Mouse (Mus musculus) neural tube, embryonic 12.5 days (tissue): ENCODE results near the gene Bmpr1b. TPM values are rescaled to one million over a fixed set of nuclear protein-coding genes. Genes with fewer than 3 reads are reported as not detected.

Experiments used
- ATAC-seq: fragments of 200-750 bp; cut with Nextera tagmentation; 2 replicates; pipeline ENCODE4 v1.8.0; 2017; ENCODE audit warnings: low read depth, mild to moderate bottlenecking, moderate TSS enrichment, moderate library complexity; ENCODE audit not compliant: low FRiP score
- H3K27ac ChIP-seq: fragments of 300-500 bp; sonication (generic); 2 replicates; pipeline ENCODE4 v1.5.1; 2016
- H3K27me3 ChIP-seq: fragments of 300-500 bp; sonication (generic); replicated peaks from 2 replicates; pipeline ENCODE4 v1.6.1; 2016; ENCODE audit warnings: mild to moderate bottlenecking
- H3K36me3 ChIP-seq: fragments of 300-500 bp; sonication (generic); 2 replicates; pipeline ENCODE4 v1.6.1; 2016; ENCODE audit warnings: mild to moderate bottlenecking
- H3K4me1 ChIP-seq: fragments of 300-500 bp; sonication (generic); 2 replicates; pipeline ENCODE4 v1.6.1; 2016
- H3K4me2 ChIP-seq: fragments of 300-500 bp; sonication (generic); replicated peaks from 2 replicates; pipeline ENCODE4 v1.6.1; 2016; ENCODE audit warnings: mild to moderate bottlenecking
- H3K4me3 ChIP-seq: fragments of 300-500 bp; sonication (generic); 2 replicates; pipeline ENCODE4 v1.5.1; 2016
- H3K9ac ChIP-seq: fragments of 300-500 bp; sonication (generic); 2 replicates; pipeline ENCODE4 v1.6.1; 2016; ENCODE audit warnings: mild to moderate bottlenecking
- H3K9me3 ChIP-seq: fragments of 300-500 bp; sonication (generic); 2 replicates; pipeline ENCODE4 v1.6.1; 2016; ENCODE audit warnings: mild to moderate bottlenecking
- WGBS: fragments of 180-500 bp; shearing (Covaris S2); methylation state at CpG from one replicate; pipeline ENCODE4 v1.1.7; 2016; 5-methylcytosine and 5-hydroxymethylcytosine counted together
- polyA plus RNA-seq: library from polyadenylated mRNA; unstranded; fragments of >200 nt; fragmentation: Nextera tagmentation; extraction: Ambion mirVana; gene quantifications from 2 replicates; pipeline ENCODE4 v1.2.1, GENCODE M21; 2016

Gene Bmpr1b
- polyA plus RNA-seq, 1 experiment from 2014 or later: 12.6 TPM

DNA sequence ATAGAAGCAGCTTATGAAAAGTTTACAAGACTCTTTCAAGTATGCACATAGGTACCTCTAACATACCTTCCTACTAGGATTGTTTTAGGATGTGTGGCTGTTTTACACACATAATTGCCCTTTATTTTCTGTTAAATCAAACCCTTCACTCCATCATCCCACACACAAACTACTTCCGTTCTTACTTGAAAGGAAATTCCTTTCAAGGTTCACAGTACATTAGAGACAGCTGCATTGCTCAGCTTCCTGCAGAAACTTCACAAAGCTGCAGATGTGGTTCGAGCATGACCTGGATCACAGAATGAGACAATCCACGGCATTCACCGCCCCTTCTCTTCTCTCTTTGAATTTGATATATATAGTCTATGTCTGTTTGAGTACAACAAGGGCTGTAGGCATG, 248.1 kb downstream of the Bmpr1b start:
- Histone ChIP-seq H3K36me3 (no peaks in the 10 kb centered on the region), H3K4me1 (peaks cover 4% of the 10 kb centered on the region; the same call in 1 of the 2 replicates), H3K4me2 (no peak overlapping the region), H3K9ac (no peak overlapping the region), H3K27ac (no peak overlapping the region), H3K4me3 (no peak overlapping the region), H3K9me3 (no peaks in the 10 kb centered on the region), H3K27me3 (no peaks in the 10 kb centered on the region)
- no peak for ATAC-seq
- 36% methylated on average over 4 of the region's 4 CpGs for WGBS

GRCm38 (mm10) chr3:141919661-141920060, 249.6 kb downstream of the Bmpr1b start:
- H3K4me1 ChIP-seq: peaks cover 4% of the 10 kb centered on the region; the same call in 1 of the 2 replicates
- no peak overlapping the region for H3K4me2 ChIP-seq
- no peak overlapping the region for H3K9ac ChIP-seq
- 37% methylated on average over 3 of the region's 3 CpGs for WGBS
- no peaks in the 10 kb centered on the region for H3K9me3 ChIP-seq
- no peaks in the 10 kb centered on the region for H3K27me3 ChIP-seq
- no peak for ATAC-seq
- H3K27ac ChIP-seq: no peak overlapping the region
- no peak overlapping the region for H3K4me3 ChIP-seq
- H3K36me3 ChIP-seq: no peaks in the 10 kb centered on the region

DNA sequence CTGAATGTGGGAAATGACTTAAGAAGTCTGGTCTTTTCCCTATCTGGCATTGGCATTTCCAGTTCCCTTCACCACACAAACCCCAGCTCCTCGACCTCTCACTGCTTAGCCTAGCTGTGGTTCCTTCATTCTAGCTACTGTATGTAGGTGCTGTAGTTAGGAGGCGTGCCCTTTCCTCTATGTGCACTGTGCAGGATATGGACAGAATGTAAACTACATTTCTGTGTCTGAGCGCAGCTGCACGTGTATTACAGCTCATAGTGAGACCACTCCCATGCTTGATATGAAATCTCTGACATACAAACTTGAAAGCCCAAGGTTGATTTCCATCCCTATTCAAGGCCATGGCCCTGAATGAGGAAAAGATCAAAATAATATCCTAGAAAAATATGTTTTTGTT, 252.1 kb downstream of the Bmpr1b start:
- Histone ChIP-seq H3K36me3 (no peaks in the 10 kb centered on the region), H3K4me1 (peaks cover 4% of the 10 kb centered on the region; the same call in 1 of the 2 replicates), H3K9ac (no peak overlapping the region), H3K27ac (no peak overlapping the region), H3K4me2 (no peak overlapping the region), H3K9me3 (no peaks in the 10 kb centered on the region), H3K4me3 (no peak overlapping the region), H3K27me3 (no peaks in the 10 kb centered on the region)
- no peak for ATAC-seq
- WGBS: 87% methylated on average over 4 of the region's 4 CpGs

DNA sequence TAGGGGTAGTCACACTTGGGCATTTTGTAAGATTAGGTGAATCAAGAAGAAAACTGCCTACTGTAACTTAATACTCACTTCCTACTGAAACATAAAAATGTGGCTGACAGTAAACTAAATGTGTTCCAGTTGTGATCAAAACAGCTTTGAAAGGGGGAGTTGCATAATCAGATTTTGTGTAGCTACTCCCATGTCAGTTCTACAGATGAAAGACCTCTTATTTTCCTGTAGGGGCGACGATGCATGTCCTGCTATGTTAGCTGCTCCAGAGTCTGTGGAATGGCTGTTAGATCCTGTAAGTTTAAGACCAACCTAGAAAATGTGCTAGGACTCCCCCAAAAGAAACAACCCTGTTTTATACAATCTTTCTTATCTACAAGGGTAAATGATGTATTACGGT, 253.2 kb downstream of the Bmpr1b start:
- 91% methylated on average over 3 of the region's 3 CpGs for WGBS
- no peak for ATAC-seq
- Histone ChIP-seq H3K27me3 (no peaks in the 10 kb centered on the region), H3K9ac (no peak overlapping the region), H3K9me3 (no peaks in the 10 kb centered on the region), H3K4me2 (no peak overlapping the region), H3K4me1 (peaks cover 4% of the 10 kb centered on the region; the same call in 1 of the 2 replicates), H3K4me3 (no peak overlapping the region), H3K27ac (no peak overlapping the region), H3K36me3 (no peaks in the 10 kb centered on the region)

DNA sequence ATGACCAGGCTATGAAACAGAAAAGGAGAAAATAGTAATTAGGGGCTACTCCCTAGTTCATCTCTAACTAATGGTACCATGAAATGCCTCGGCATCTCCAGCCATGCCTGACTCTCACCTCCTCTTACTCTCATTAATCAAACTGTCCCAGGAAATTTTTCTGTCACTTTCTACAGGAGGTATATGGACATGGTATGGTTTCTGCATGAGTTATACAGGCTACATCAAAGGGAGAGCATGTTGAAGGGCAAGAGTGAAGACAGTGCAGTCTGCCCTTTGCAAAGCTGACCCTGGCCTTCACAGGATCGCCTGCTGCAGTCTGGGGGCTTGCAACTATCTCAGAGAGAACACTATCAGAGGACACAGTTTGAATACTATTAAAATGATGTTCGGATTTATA, 254.6 kb downstream of the Bmpr1b start:
- Histone ChIP-seq H3K9me3 (no peaks in the 10 kb centered on the region), H3K36me3 (no peaks in the 10 kb centered on the region), H3K9ac (no peak overlapping the region), H3K4me2 (no peak overlapping the region), H3K4me3 (no peak overlapping the region), H3K27ac (no peak overlapping the region), H3K4me1 (peaks cover under 1% of the 10 kb centered on the region; the same call in 1 of the 2 replicates), H3K27me3 (no peaks in the 10 kb centered on the region)
- 81% methylated on average over 3 of the region's 3 CpGs for WGBS
- no peak for ATAC-seq

DNA sequence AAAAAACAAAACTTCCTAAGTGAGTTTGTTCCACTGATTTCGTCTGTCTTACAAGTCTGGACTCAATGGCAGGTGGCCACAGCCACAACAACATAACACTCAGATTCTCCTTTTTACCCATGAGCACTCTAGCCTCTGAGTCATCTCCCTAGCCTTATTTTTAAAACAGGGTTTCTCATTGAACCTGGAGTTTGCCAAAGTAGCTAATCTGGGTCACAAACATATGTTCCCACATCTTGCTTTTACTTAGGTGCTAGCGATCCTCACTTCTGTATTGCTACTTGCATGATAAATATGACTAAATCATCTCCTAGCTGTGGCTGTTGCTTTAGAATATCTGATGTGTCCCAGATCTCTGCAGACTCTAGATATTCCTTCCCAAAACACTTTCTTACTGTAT, 260.1 kb downstream of the Bmpr1b start:
- H3K4me1 ChIP-seq: peaks cover 6% of the 10 kb centered on the region; the same call in 1 of the 2 replicates
- ATAC-seq: no peak
- H3K36me3 ChIP-seq: no peaks in the 10 kb centered on the region
- no peaks in the 10 kb centered on the region for H3K9me3 ChIP-seq
- H3K27ac ChIP-seq: no peak overlapping the region
- H3K4me3 ChIP-seq: no peak overlapping the region
- WGBS: 95% methylated on average over 2 of the region's 2 CpGs
- H3K27me3 ChIP-seq: no peaks in the 10 kb centered on the region
- H3K4me2 ChIP-seq: no peak overlapping the region
- no peak overlapping the region for H3K9ac ChIP-seq

- no peak overlapping the region for H3K27ac ChIP-seq
These were observed 263.2 kb downstream of the Bmpr1b start for GRCm38 (mm10) chr3:141905903-141906623.

GRCm38 (mm10) chr3:141900361-141900760, 268.9 kb downstream of the Bmpr1b start:
- no peak overlapping the region for H3K4me3 ChIP-seq
- no peak overlapping the region for H3K27ac ChIP-seq
- no peaks in the 10 kb centered on the region for H3K9me3 ChIP-seq
- no peaks in the 10 kb centered on the region for H3K36me3 ChIP-seq
- H3K4me2 ChIP-seq: no peak overlapping the region
- 85% methylated on average over 3 of the region's 3 CpGs for WGBS
- no peaks in the 10 kb centered on the region for H3K27me3 ChIP-seq
- H3K9ac ChIP-seq: no peak overlapping the region
- no peaks in the 10 kb centered on the region for H3K4me1 ChIP-seq
- no peak for ATAC-seq

More at GRCm38 (mm10) chr3:141905903-141906623, 263.2 kb downstream of the Bmpr1b start:
- Histone ChIP-seq H3K9ac (no peak overlapping the region), H3K4me3 (no peak overlapping the region), H3K4me1 (peaks cover 6% of the 10 kb centered on the region; the same call in 1 of the 2 replicates), H3K4me2 (no peak overlapping the region), H3K36me3 (no peaks in the 10 kb centered on the region), H3K27me3 (no peaks in the 10 kb centered on the region), H3K9me3 (no peaks in the 10 kb centered on the region)
- ATAC-seq: no peak
- 51% methylated on average over 6 of the region's 6 CpGs for WGBS

GRCm38 (mm10) chr3:141899521-141899920, 269.7 kb downstream of the Bmpr1b start:
- Histone ChIP-seq H3K4me3 (no peak overlapping the region), H3K9me3 (no peaks in the 10 kb centered on the region), H3K9ac (no peak overlapping the region), H3K36me3 (no peaks in the 10 kb centered on the region), H3K27me3 (no peaks in the 10 kb centered on the region), H3K4me2 (no peak overlapping the region), H3K4me1 (no peaks in the 10 kb centered on the region), H3K27ac (no peak overlapping the region)
- no peak for ATAC-seq
- WGBS: 87% methylated on average over 2 of the region's 2 CpGs

DNA sequence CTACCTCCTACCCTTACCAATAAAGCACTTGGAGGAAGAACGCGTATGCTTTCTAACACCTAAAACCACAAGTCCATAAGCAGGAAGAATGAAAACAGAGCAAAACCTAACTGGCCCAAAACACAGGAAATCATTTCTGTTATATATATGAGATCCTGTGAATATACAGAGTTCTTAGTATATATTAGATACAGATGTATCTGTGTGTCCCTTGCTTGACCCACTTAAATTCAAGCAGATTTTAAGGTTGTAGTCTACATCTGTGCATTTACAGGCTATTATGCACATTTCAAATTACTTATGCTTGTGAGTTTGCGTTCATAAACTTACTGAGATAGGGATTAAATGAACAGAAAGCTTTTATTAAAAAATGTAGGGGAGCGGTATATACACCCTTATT, 271.5 kb downstream of the Bmpr1b start:
- Histone ChIP-seq H3K9ac (no peak overlapping the region), H3K4me1 (no peaks in the 10 kb centered on the region), H3K27ac (no peak overlapping the region), H3K9me3 (no peaks in the 10 kb centered on the region), H3K27me3 (no peaks in the 10 kb centered on the region), H3K36me3 (no peaks in the 10 kb centered on the region), H3K4me3 (no peak overlapping the region), H3K4me2 (no peak overlapping the region)
- no peak for ATAC-seq
- WGBS: 95% methylated on average over 4 of the region's 4 CpGs

DNA sequence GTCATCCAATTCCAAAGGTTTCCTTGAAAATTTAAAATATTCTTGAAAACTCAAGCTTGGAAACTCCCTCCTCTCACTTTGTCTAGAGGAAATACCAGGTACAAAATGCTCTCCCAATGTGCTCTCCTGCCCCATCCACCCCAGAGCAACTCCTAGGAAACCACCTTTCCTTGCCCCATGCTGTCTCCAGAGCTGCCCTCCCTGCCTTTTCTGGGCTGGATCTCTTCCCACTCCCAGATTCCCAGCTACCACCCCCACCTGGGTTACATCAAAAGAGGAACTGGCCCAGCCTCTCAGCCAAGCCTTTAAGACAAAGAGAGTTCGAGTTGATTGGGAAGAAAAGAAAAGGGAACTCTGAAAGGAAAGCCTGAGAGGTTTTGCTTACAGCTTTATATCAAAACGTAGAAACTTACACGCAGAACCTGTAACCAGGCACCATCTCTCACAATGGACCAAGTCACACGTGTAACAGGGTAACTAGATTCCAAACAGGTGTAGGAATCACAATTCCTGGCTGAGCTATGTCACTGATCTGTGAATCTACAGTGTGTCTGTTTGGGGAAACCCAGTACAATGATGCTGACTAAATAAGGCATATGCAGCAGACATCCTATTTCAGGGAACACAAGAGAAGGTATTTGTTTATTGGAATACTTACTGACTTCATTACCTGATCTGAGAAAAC, 272.2 kb downstream of the Bmpr1b start:
- Histone ChIP-seq H3K27ac (no peak overlapping the region), H3K4me3 (no peak overlapping the region), H3K4me1 (no peaks in the 10 kb centered on the region), H3K27me3 (no peaks in the 10 kb centered on the region), H3K4me2 (no peak overlapping the region), H3K9me3 (no peaks in the 10 kb centered on the region), H3K9ac (no peak overlapping the region), H3K36me3 (no peaks in the 10 kb centered on the region)
- no peak for ATAC-seq
- 30% methylated on average over 4 of the region's 4 CpGs for WGBS

- WGBS: 77% methylated on average over 5 of the region's 5 CpGs
- no peak for ATAC-seq
- Histone ChIP-seq H3K36me3 (no peaks in the 10 kb centered on the region), H3K4me3 (no peak overlapping the region), H3K9me3 (no peaks in the 10 kb centered on the region), H3K4me2 (no peak overlapping the region), H3K9ac (no peak overlapping the region), H3K27ac (no peak overlapping the region), H3K4me1 (no peaks in the 10 kb centered on the region), H3K27me3 (no peaks in the 10 kb centered on the region)
These were observed 274.1 kb downstream of the Bmpr1b start for GRCm38 (mm10) chr3:141895096-141895495.
